Mouse (Mus musculus) liver, embryonic 12.5 days (tissue): ENCODE measurements around the gene 1700028P14Rik. TPM values are rescaled to one million over a fixed set of nuclear protein-coding genes. Genes with fewer than 3 reads are reported as not detected.

ENCODE experiments used
- ATAC-seq: fragments of 200-750 bp; cut with Nextera tagmentation; 2 replicates; pipeline ENCODE4 v1.8.0; 2017; ENCODE audit warnings: moderate number of reproducible peaks, mild to moderate bottlenecking, moderate library complexity
- H3K27ac ChIP-seq: fragments of 300-500 bp; sonication (generic); 2 replicates; pipeline ENCODE4 v1.5.1; 2016; ENCODE audit warnings: mild to moderate bottlenecking
- H3K27me3 ChIP-seq: fragments of 300-500 bp; sonication (generic); replicated peaks from 2 replicates; pipeline ENCODE4 v1.6.1; 2016; ENCODE audit warnings: mild to moderate bottlenecking, moderate library complexity
- H3K36me3 ChIP-seq: fragments of 300-500 bp; sonication (generic); 2 replicates; pipeline ENCODE4 v1.6.1; 2016; ENCODE audit warnings: mild to moderate bottlenecking, moderate library complexity
- H3K4me1 ChIP-seq: fragments of 300-500 bp; sonication (generic); 2 replicates; pipeline ENCODE4 v1.6.1; 2016
- H3K4me2 ChIP-seq: fragments of 300-500 bp; sonication (generic); 2 replicates; pipeline ENCODE4 v1.6.1; 2016; ENCODE audit warnings: mild to moderate bottlenecking, moderate library complexity
- H3K4me3 ChIP-seq: fragments of 300-500 bp; sonication (generic); 2 replicates; pipeline ENCODE4 v1.5.1; 2016; ENCODE audit warnings: mild to moderate bottlenecking, moderate library complexity
- H3K9ac ChIP-seq: fragments of 300-500 bp; sonication (generic); 2 replicates; pipeline ENCODE4 v1.6.1; 2016; ENCODE audit warnings: mild to moderate bottlenecking, moderate library complexity
- H3K9me3 ChIP-seq: fragments of 300-500 bp; sonication (generic); replicated peaks from 2 replicates; pipeline ENCODE4 v1.6.1; 2016; ENCODE audit warnings: mild to moderate bottlenecking, moderate library complexity
- WGBS: fragments of 180-500 bp; shearing (Covaris S2); methylation state at CpG from one replicate; pipeline ENCODE4 v1.1.7; 2016; ENCODE audit not compliant: insufficient replicate concordance; 5-methylcytosine and 5-hydroxymethylcytosine counted together
- polyA plus RNA-seq: library from polyadenylated mRNA; unstranded; fragments of >200 nt; fragmentation: Nextera tagmentation; extraction: Ambion mirVana; gene quantifications from 2 replicates; pipeline ENCODE4 v1.2.1, GENCODE M21; 2016

The 1700028P14Rik gene
- polyA plus RNA-seq, 1 experiment from 2014 or later = not detected

DNA sequence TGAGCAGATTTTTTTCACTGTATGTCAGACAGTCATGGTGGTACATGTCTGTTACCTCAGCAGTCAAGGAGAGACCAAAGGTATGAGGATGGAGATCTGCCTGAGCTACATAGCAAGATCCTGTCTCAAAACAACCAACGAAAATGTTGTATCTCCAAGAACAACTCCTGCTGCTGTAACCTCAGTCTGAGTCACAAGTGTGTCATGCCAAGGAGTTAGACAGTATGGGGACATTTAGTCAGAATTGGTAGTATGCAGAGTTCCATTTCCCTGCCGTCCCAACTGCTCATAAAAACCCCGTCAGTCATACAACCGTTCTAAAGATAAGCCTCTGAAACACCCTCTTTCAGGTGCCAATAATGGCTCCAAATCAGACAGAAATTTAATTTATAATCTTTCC lies 130.8 kb downstream of the 1700028P14Rik start:
- Histone ChIP-seq H3K4me2 (no peak overlapping the region), H3K4me1 (no peaks in the 10 kb centered on the region), H3K27me3 (no peaks in the 10 kb centered on the region), H3K9me3 (no peaks in the 10 kb centered on the region), H3K36me3 (no peaks in the 10 kb centered on the region), H3K4me3 (no peak overlapping the region), H3K9ac (no peak overlapping the region), H3K27ac (no peak overlapping the region)
- 59% methylated on average over 4 of the region's 4 CpGs for WGBS
- no peak for ATAC-seq

DNA sequence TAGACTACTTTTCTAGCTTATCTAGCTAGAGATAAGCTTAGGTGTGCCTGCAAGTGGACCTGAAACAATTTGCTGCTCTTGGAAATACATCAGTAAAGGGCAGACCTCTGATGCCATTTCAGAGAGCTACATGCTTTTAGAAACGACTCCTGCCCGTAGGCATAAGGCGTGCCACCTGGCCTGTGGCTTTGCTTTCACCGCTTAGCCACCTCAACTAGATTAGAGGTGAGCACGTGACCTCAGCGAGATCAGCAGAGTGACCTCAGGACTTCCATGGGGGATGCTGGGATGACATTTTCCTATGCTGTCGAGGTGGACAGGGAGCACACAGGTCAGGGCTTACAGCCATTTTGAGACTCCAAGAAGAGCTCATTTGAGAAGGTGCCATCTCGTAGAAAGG lies 131.5 kb downstream of the 1700028P14Rik start:
- H3K4me1 ChIP-seq = no peaks in the 10 kb centered on the region
- H3K36me3 ChIP-seq = no peaks in the 10 kb centered on the region
- no peak overlapping the region for H3K4me3 ChIP-seq
- H3K9me3 ChIP-seq = no peaks in the 10 kb centered on the region
- no peaks in the 10 kb centered on the region for H3K27me3 ChIP-seq
- ATAC-seq = no peak
- H3K4me2 ChIP-seq = no peak overlapping the region
- H3K9ac ChIP-seq = no peak overlapping the region
- no peak overlapping the region for H3K27ac ChIP-seq
- 63% methylated on average over 8 of the region's 8 CpGs for WGBS

DNA sequence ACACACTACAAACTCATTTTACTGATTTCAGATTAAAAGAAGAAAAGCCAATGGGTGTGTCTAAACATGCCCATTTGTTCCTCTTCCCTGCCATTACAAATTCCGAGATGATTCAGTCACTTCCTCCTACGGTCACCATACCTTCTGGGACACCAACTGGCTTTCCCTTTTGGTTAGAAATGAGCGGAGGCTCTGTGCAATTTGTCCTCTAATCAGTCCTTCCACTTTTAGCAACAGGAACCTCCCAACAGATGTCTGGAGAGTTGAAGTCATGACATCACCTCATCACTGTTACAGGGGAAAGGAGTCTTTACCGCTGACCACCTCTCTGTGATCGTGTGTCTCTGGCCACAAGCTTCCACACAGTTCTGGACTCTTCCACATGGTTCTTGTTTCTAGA lies 132.0 kb downstream of the 1700028P14Rik start:
- no peak overlapping the region for H3K9ac ChIP-seq
- no peaks in the 10 kb centered on the region for H3K36me3 ChIP-seq
- no peak overlapping the region for H3K4me3 ChIP-seq
- H3K27me3 ChIP-seq = no peaks in the 10 kb centered on the region
- H3K4me1 ChIP-seq = no peaks in the 10 kb centered on the region
- no peak overlapping the region for H3K4me2 ChIP-seq
- no peak overlapping the region for H3K27ac ChIP-seq
- ATAC-seq = no peak
- 12% methylated on average over 5 of the region's 5 CpGs for WGBS
- no peaks in the 10 kb centered on the region for H3K9me3 ChIP-seq

DNA sequence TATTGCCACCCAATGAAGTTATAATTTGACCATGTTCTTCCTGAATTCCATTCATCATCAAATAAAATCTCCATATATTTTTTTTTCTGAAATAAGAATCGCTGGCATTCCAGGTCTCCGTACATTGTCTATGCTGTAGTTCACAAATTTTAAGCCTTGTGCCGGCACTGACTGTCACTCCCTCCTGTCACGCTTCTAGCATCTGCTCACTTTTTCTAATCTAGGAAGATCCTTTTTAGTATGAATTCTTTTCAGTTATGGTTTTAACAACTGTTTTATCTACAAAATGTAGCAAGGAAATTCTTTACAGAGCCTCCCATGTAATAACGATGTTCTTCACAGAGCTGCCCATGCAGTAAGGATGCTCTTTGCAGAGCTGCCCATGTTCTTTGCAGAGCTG lies 134.1 kb downstream of the 1700028P14Rik start:
- 75% methylated on average over 5 of the region's 5 CpGs for WGBS
- ATAC-seq = no peak
- H3K4me3 ChIP-seq = no peak overlapping the region

DNA sequence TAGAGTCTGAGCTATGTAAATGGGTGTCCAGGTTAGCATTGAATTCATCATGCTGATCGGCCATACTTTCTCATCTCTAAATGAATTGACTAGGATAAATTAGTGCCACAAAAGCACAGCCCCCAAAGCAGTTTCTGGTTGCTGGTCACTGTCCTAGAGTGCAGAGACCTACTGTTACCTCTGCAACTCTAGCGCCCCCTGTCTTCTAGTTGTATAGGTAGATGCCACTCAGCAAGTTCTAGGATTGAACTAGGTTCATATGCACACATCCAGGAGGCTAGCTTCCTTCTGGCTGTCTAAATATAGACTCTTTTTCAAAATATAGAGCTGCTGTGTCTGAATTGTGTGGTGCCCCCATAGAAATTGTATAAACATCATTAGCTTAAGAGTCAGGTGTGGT lies 141.3 kb downstream of the 1700028P14Rik start:
- H3K27ac ChIP-seq = no peak overlapping the region
- no peak overlapping the region for H3K9ac ChIP-seq
- H3K4me1 ChIP-seq = no peaks in the 10 kb centered on the region
- WGBS = 37% methylated on average over 2 of the region's 2 CpGs
- H3K27me3 ChIP-seq = no peaks in the 10 kb centered on the region
- ATAC-seq = no peak
- H3K9me3 ChIP-seq = no peaks in the 10 kb centered on the region
- no peak overlapping the region for H3K4me2 ChIP-seq
- H3K36me3 ChIP-seq = no peaks in the 10 kb centered on the region
- no peak overlapping the region for H3K4me3 ChIP-seq

More for the DNA sequence above, 134.1 kb downstream of the 1700028P14Rik start:
- no peaks in the 10 kb centered on the region for H3K36me3 ChIP-seq
- no peak overlapping the region for H3K4me2 ChIP-seq
- H3K9me3 ChIP-seq = no peaks in the 10 kb centered on the region
- H3K27me3 ChIP-seq = no peaks in the 10 kb centered on the region
- no peak overlapping the region for H3K27ac ChIP-seq
- no peak overlapping the region for H3K9ac ChIP-seq
- no peaks in the 10 kb centered on the region for H3K4me1 ChIP-seq

Other genes with a start within 250 kb of the 1700028P14Rik start
- gene Mamdc2, start 204.4 kb downstream of the 1700028P14Rik start, polyA plus RNA-seq = 0.23 and 0.33 TPM in 2 replicates
- gene Ptar1, start 34.6 kb upstream of the 1700028P14Rik start, polyA plus RNA-seq = 4.4 and 5.7 TPM in 2 replicates
- 0.01 and 0.05 TPM in 2 replicates for gene Apba1, start 106.1 kb upstream of the 1700028P14Rik start, polyA plus RNA-seq